Mouse (Mus musculus) embryonic facial prominence, embryonic 12.5 days (tissue): ENCODE measurements around the gene Ifrd2. TPM values are rescaled to one million over a fixed set of nuclear protein-coding genes. Genes with fewer than 3 reads are reported as not detected.

ENCODE experiments used
- ATAC-seq: fragments of 200-750 bp; cut with Nextera tagmentation; 2 replicates; pipeline ENCODE4 v1.8.0; 2017; ENCODE audit not compliant: insufficient number of reproducible peaks, insufficient read depth, low FRiP score, low TSS enrichment
- H3K27ac ChIP-seq: fragments of 300-500 bp; sonication (generic); 2 replicates; pipeline ENCODE4 v1.5.1; 2016; ENCODE audit warnings: mild to moderate bottlenecking
- H3K27me3 ChIP-seq: fragments of 300-500 bp; sonication (generic); 2 replicates; pipeline ENCODE4 v1.6.1; 2016; ENCODE audit warnings: mild to moderate bottlenecking, moderate library complexity
- H3K36me3 ChIP-seq: fragments of 300-500 bp; sonication (generic); 2 replicates; pipeline ENCODE4 v1.6.1; 2016; ENCODE audit warnings: mild to moderate bottlenecking
- H3K4me1 ChIP-seq: fragments of 300-500 bp; sonication (generic); 2 replicates; pipeline ENCODE4 v1.6.1; 2016
- H3K4me2 ChIP-seq: fragments of 300-500 bp; sonication (generic); replicated peaks from 2 replicates; pipeline ENCODE4 v1.6.1; 2016; ENCODE audit warnings: mild to moderate bottlenecking, moderate library complexity
- H3K4me3 ChIP-seq: fragments of 300-500 bp; sonication (generic); 2 replicates; pipeline ENCODE4 v1.5.1; 2016; ENCODE audit warnings: mild to moderate bottlenecking
- H3K9ac ChIP-seq: fragments of 300-500 bp; sonication (generic); 2 replicates; pipeline ENCODE4 v1.6.1; 2016; ENCODE audit warnings: mild to moderate bottlenecking, moderate library complexity
- H3K9me3 ChIP-seq: fragments of 300-500 bp; sonication (generic); 2 replicates; pipeline ENCODE4 v1.6.1; 2016; ENCODE audit warnings: mild to moderate bottlenecking, moderate library complexity
- WGBS: fragments of 180-500 bp; shearing (Covaris S2); methylation state at CpG from one replicate; pipeline ENCODE4 v1.1.7; 2016; 5-methylcytosine and 5-hydroxymethylcytosine counted together
- polyA plus RNA-seq: library from polyadenylated mRNA; unstranded; fragments of >200 nt; fragmentation: Nextera tagmentation; extraction: Ambion mirVana; gene quantifications from 2 replicates; pipeline ENCODE4 v1.2.1, GENCODE M21; 2016

Ifrd2 gene
- polyA plus RNA-seq, 1 experiment from 2014 or later, result 36.9 TPM

GRCm38 (mm10) chr9:107603251-107603650 is 15.8 kb downstream of the Ifrd2 start:
- H3K9me3 ChIP-seq, result no peaks in the 10 kb centered on the region
- 0 out of 2 replicates have a peak, but pooled peaks cover 3% of the 10 kb centered on the region for H3K27me3 ChIP-seq
- H3K4me1 ChIP-seq, result peaks cover 48% of the 10 kb centered on the region
- H3K27ac ChIP-seq, result no peak overlapping the region
- no peak overlapping the region for H3K4me2 ChIP-seq
- ATAC-seq, result no peak
- no peak overlapping the region for H3K4me3 ChIP-seq
- no peaks in the 10 kb centered on the region for H3K36me3 ChIP-seq
- no peak overlapping the region for H3K9ac ChIP-seq
- WGBS, result 80% methylated on average over 6 of the region's 6 CpGs

- no peak overlapping the region for H3K4me3 ChIP-seq
- peak overlapping the region; percentile 37 for H3K4me2 ChIP-seq
- H3K9ac ChIP-seq, result peak overlapping the region; percentile 33; the same call in 1 of the 2 replicates
- H3K4me1 ChIP-seq, result peaks cover 61% of the 10 kb centered on the region
- no peak for ATAC-seq
- H3K27me3 ChIP-seq, result 0 out of 2 replicates have a peak, but pooled peaks cover 3% of the 10 kb centered on the region
- no peak overlapping the region for H3K27ac ChIP-seq
- 28% methylated on average over 23 of the region's 23 CpGs for WGBS
- no peaks in the 10 kb centered on the region for H3K9me3 ChIP-seq
- no peaks in the 10 kb centered on the region for H3K36me3 ChIP-seq
Measured at GRCm38 (mm10) chr9:107605041-107605661, 17.7 kb downstream of the Ifrd2 start.

- no peaks in the 10 kb centered on the region for H3K27me3 ChIP-seq
- WGBS, result 8% methylated on average over 9 of the region's 9 CpGs
- no peak for ATAC-seq
- peaks cover 61% of the 10 kb centered on the region for H3K4me1 ChIP-seq
- H3K36me3 ChIP-seq, result no peaks in the 10 kb centered on the region
- H3K9ac ChIP-seq, result peak overlapping the region; percentile 19; the same call in 1 of the 2 replicates
- H3K4me3 ChIP-seq, result no peak overlapping the region
- H3K9me3 ChIP-seq, result no peaks in the 10 kb centered on the region
- peak overlapping the region; percentile 46; the same call in 1 of the 2 replicates for H3K27ac ChIP-seq
- peak overlapping the region; percentile 33 for H3K4me2 ChIP-seq
Measured at GRCm38 (mm10) chr9:107606591-107606990, 19.1 kb downstream of the Ifrd2 start.

- peak overlapping the region; percentile 33 for H3K4me2 ChIP-seq
- 75% methylated on average over 2 of the region's 2 CpGs for WGBS
- H3K9me3 ChIP-seq, result no peaks in the 10 kb centered on the region
- 0 out of 2 replicates have a peak overlapping the region, but pooled peaks have one; percentile 19 for H3K9ac ChIP-seq
- peaks cover 64% of the 10 kb centered on the region for H3K4me1 ChIP-seq
- H3K27me3 ChIP-seq, result no peaks in the 10 kb centered on the region
- H3K27ac ChIP-seq, result peak overlapping the region; percentile 46; the same call in 1 of the 2 replicates
- no peak overlapping the region for H3K4me3 ChIP-seq
- no peaks in the 10 kb centered on the region for H3K36me3 ChIP-seq
- ATAC-seq, result no peak
Measured at GRCm38 (mm10) chr9:107607036-107607435, 19.6 kb downstream of the Ifrd2 start.

DNA sequence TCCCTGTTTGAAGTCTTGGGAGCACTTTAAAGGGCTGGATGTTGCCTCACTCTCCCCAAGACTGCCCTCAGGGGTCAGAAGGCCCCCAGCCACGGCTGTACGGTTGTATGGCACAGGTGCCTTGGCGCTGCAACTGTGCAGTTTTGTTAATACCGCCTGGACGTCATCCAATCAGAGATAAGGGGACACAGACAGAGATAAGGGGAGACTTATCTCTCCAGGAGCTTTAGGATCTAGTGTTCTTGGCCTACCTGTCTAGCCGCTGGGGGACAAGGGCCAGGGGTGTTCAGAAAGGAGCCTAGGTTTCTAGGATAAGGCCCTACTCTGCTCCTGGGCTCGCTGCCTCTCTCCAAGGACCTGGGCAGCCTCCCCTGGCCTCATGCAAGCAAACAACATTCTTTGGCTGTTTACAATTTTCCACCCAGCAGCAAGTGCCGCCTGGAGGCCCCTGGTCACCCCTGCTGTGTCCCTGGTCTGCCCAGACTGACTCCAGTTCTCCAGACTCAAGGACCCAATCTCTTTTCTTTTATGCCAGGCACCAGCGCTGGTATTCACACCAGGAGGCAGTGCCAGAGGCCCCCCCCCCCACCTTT is 20.3 kb downstream of the Ifrd2 start:
- Histone ChIP-seq H3K4me1 (peaks cover 62% of the 10 kb centered on the region), H3K27ac (no peak overlapping the region), H3K9me3 (no peaks in the 10 kb centered on the region), H3K36me3 (no peaks in the 10 kb centered on the region), H3K4me2 (no peak overlapping the region), H3K4me3 (no peak overlapping the region), H3K27me3 (no peaks in the 10 kb centered on the region), H3K9ac (no peak overlapping the region)
- ATAC-seq, result no peak
- WGBS, result 56% methylated on average over 9 of the region's 9 CpGs

- H3K36me3 ChIP-seq, result 0 out of 2 replicates have a peak, but pooled peaks cover 2% of the 10 kb centered on the region
- peaks cover 62% of the 10 kb centered on the region for H3K4me1 ChIP-seq
- no peak for ATAC-seq
- H3K9ac ChIP-seq, result no peak within 1 kb of the TSS
- H3K4me2 ChIP-seq, result peak within 1 kb of the TSS; percentile 5; the same call in 1 of the 2 replicates
- no peaks in the 10 kb centered on the region for H3K9me3 ChIP-seq
- peak within 1 kb of the TSS; percentile 17; the same call in 1 of the 2 replicates for H3K27ac ChIP-seq
- H3K4me3 ChIP-seq, result no peak within 1 kb of the TSS
- no peaks in the 10 kb centered on the region for H3K27me3 ChIP-seq
- WGBS, result 37% methylated on average over 12 of the region's 12 CpGs
Measured at GRCm38 (mm10) chr9:107608741-107609432, 21.4 kb downstream of the Ifrd2 start, which contains the start of gene Sema3b. TSS of gene Sema3b (minus strand) at chr9:107609229.

DNA sequence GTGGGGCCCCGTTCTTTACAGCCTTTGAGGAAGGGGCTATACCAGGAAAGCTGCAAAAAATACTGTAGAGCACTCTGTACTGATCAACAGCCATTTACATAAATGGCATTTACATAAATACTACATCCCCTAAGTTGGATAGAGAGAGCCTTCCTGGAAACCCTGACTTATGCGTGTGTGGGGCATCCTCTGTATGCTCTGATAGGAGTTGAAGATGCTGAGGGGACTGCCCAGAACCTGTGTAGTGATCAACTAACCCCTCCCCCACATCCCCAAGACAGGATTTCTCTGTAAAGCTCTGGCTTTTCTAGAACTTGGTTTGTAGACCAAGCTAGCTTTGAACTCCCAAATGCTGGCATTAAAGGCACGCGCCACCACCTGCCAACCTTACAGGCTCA is 22.0 kb downstream of the Ifrd2 start:
- WGBS, result 63% methylated on average over 4 of the region's 4 CpGs
- Histone ChIP-seq H3K4me2 (peak overlapping the region; percentile 5; the same call in 1 of the 2 replicates), H3K36me3 (peaks cover 7% of the 10 kb centered on the region; the same call in 1 of the 2 replicates), H3K9me3 (no peaks in the 10 kb centered on the region), H3K9ac (no peak overlapping the region), H3K4me3 (no peak overlapping the region), H3K27ac (peak overlapping the region; percentile 17; the same call in 1 of the 2 replicates), H3K27me3 (no peaks in the 10 kb centered on the region), H3K4me1 (peaks cover 57% of the 10 kb centered on the region)
- no peak for ATAC-seq

- no peaks in the 10 kb centered on the region for H3K27me3 ChIP-seq
- H3K9ac ChIP-seq, result peak overlapping the region; percentile 73
- 72% methylated on average over 6 of the region's 6 CpGs for WGBS
- H3K4me1 ChIP-seq, result peaks cover 35% of the 10 kb centered on the region
- H3K36me3 ChIP-seq, result peaks cover 29% of the 10 kb centered on the region
- H3K9me3 ChIP-seq, result no peaks in the 10 kb centered on the region
- peak overlapping the region; percentile 70 for H3K4me2 ChIP-seq
- ATAC-seq, result peak; percentile 22; the same call in 1 of the 2 replicates
- H3K4me3 ChIP-seq, result peak overlapping the region; percentile 35
- peak overlapping the region; percentile 95 for H3K27ac ChIP-seq
Measured at GRCm38 (mm10) chr9:107611456-107612190, 24.2 kb downstream of the Ifrd2 start.

DNA sequence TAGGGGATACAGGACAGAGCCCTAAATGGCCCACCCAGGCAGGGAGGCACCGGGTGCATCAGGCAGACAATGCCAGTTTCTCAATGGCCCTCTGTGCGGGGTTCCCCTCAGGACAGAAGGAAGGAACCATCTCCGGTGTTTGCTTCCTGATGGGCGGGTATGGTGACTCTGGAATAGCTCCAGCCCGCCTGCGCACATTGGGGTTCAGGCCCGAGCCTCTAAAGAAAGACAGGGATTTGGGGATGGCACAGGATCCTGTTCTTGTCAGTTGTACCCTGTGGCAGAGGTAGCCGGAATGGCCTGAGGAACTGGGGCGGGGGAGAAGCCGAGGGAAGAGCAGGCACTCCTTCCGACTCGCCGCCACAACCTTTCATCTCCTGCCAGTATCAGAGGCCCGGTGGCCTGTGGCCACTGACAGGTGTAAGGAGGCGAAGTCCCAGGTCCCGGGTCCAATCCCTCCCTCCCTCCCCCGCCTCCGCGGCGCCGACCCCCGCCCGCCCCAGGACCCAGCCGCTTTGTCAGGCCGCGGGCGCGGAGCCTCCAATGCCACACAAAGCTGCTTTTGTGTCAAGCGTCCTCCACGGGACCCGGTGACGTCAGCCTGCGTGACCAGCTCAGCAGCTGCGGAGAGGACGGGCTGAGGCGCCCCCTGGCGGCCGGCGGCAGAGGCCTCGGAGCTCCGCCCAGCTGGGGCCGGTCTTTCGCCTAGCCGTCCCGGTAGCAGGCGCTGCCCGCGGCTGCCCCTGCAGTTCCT is 24.9 kb downstream of the Ifrd2 start:
- 4% methylated on average over 36 of the region's 48 CpGs for WGBS
- peak; percentile 89 for ATAC-seq

DNA sequence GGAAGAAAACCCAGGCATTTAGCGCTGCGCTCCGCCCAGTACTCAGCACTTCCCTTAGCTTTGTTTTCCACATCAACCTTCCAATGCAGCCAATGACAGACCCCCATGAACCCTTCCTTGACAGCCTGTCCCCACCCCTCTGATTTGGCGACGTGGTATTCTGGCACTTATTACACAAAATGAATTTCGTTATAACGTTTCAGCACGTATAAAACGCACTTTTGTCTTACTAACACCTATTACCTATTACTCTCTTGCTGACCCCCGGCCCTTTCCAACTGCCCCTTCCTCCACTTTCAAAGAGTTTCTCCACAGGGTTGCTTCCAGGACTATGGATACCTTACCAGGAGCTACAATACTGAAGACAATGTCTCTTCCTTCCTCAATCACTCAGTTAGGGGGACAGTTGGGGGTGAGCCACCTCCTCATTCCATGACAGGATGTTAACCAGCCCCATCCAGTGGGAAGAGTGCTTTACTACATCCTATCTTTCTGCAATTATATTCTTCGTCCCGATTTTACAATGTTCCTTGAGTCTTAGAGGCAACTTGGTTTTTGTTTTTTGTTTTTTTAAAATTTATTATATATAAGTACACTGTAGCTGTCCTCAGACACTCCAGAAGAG is 25.6 kb downstream of the Ifrd2 start:
- peak; percentile 4; the same call in 1 of the 2 replicates for ATAC-seq
- Histone ChIP-seq H3K27ac (peak overlapping the region; percentile 95), H3K36me3 (peaks cover 38% of the 10 kb centered on the region), H3K9ac (peak overlapping the region; percentile 73; the same call in 1 of the 2 replicates), H3K4me2 (peak overlapping the region; percentile 70), H3K9me3 (no peaks in the 10 kb centered on the region), H3K27me3 (no peaks in the 10 kb centered on the region), H3K4me1 (peaks cover 24% of the 10 kb centered on the region), H3K4me3 (peak overlapping the region; percentile 35; the same call in 1 of the 2 replicates)
- WGBS, result 14% methylated on average over 12 of the region's 12 CpGs

More for the DNA sequence above, 24.9 kb downstream of the Ifrd2 start:
- Histone ChIP-seq H3K4me3 (peak overlapping the region; percentile 35), H3K27ac (peak overlapping the region; percentile 95), H3K4me2 (peak overlapping the region; percentile 70), H3K27me3 (no peaks in the 10 kb centered on the region), H3K36me3 (peaks cover 34% of the 10 kb centered on the region), H3K9ac (peak overlapping the region; percentile 73), H3K9me3 (no peaks in the 10 kb centered on the region), H3K4me1 (peaks cover 30% of the 10 kb centered on the region)
